Mouse (Mus musculus): Measurements from ENCODE around the gene Slco1a5.

DNA sequence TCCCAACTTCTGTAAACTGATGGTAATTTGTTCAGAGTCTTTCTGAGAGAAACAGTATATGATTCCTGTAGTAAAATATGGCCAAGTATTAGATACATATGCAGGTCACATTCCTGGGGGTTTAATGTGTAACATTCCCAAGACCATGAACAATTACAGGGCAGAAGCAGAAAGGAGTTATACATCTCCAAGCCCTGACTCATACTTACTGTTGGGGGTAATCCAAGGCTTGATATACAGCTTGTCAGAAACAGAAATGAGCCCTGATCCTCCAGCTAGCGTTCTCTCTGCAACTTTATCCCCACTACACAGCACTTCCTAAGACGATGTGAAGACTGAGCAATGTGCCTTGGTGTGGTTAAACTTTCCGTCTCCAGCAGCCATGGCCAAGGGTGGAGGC is 44.8 kb upstream of the Slco1a5 start:
- no peak for TF ChIP-seq POLR2A (IDR thresholded peaks at IDR 0.05; ENCODE audit: low read depth, low read length)
- no peak for TF ChIP-seq USF2 (conservative IDR thresholded peaks at IDR 0.05; ENCODE audit: low read depth, low read length)
- no peak for TF ChIP-seq GABPA (IDR thresholded peaks at IDR 0.05; ENCODE audit: insufficient replicate concordance, low read depth, low read length)
- no peak for TF ChIP-seq RAD21 (IDR thresholded peaks at IDR 0.05; ENCODE audit: low read depth, low read length)
- no peak for TF ChIP-seq CTCF (conservative IDR thresholded peaks at IDR 0.05 in 1 of 2, IDR thresholded peaks at IDR 0.05 in 1 of 2; ENCODE audit: low read depth in 2 of 2, low read length in 2 of 2)
- no peak for TF ChIP-seq SIN3A (IDR thresholded peaks at IDR 0.05; ENCODE audit: low read length)
- TF ChIP-seq CHD2 (IDR thresholded peaks at IDR 0.05; ENCODE audit: low read length) = no peak
- no peak for TF ChIP-seq USF1 (IDR thresholded peaks at IDR 0.05; ENCODE audit: low read depth, low read length)

Measured in CH12.LX (cell line).